Mouse (Mus musculus): ENCODE measurements around the gene Zfp420. TPM values are rescaled to one million over a fixed set of nuclear protein-coding genes. Genes with fewer than 3 reads are reported as not detected.
"Not testable (repeated sequence)": the region's sequence is repeated elsewhere in the genome, so short reads cannot be mapped to it uniquely, and the experiment has no call there.

Gene Zfp420
- polyA plus RNA-seq, 1 experiment from 2014 or later, result 5.5 TPM

DNA sequence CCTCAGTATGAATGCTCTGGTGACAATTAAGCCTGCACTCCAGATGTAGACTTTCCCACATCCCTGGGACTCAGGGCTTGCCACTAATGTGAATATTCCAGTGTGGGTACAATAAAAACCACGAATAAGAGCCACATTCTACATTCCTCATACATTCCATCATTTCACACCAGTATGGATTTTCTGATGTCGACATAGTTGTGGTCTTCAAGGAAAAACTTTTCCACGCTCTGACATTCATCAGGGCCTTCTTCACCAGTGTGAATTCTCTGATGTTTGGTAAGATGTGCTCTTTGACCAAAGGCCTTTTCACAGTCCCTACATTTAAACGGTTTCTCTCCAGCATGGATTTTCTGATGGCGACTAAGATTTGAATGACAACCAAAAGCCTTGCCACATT is 15.2 kb upstream of the Zfp420 start:
- Histone ChIP-seq H3K27ac (no peak overlapping the region), H3K27me3 (replicated peaks) (no peaks in the 10 kb centered on the region), H3K4me3 (replicated peaks) (no peak overlapping the region), H3K4me1 (replicated peaks) (no peaks in the 10 kb centered on the region), H3K4me2 (replicated peaks) (no peak overlapping the region), H3K9ac (no peak overlapping the region), H3K9me3 (no peaks in the 10 kb centered on the region), H3K36me3 (0 out of 2 replicates have a peak, but pooled peaks cover 3% of the 10 kb centered on the region)
- WGBS, result 91% methylated on average over 5 of the region's 5 CpGs
- no peak for ATAC-seq

GRCm38 (mm10) chr7:29852831-29853218 is 7.0 kb upstream of the Zfp420 start:
- no peaks in the 10 kb centered on the region for H3K36me3 ChIP-seq
- H3K4me2 ChIP-seq (replicated peaks), result peak overlapping the region; percentile 66
- 57% methylated on average over 9 of the region's 9 CpGs for WGBS
- ATAC-seq, result no peak; the same call in 1 of the 2 replicates
- H3K27me3 ChIP-seq (replicated peaks), result no peaks in the 10 kb centered on the region
- no peaks in the 10 kb centered on the region for H3K4me1 ChIP-seq (replicated peaks)
- H3K4me3 ChIP-seq (replicated peaks), result peak overlapping the region; percentile 54
- H3K27ac ChIP-seq, result no peak overlapping the region
- H3K9me3 ChIP-seq, result no peaks in the 10 kb centered on the region
- peak overlapping the region; percentile 47 for H3K9ac ChIP-seq

DNA sequence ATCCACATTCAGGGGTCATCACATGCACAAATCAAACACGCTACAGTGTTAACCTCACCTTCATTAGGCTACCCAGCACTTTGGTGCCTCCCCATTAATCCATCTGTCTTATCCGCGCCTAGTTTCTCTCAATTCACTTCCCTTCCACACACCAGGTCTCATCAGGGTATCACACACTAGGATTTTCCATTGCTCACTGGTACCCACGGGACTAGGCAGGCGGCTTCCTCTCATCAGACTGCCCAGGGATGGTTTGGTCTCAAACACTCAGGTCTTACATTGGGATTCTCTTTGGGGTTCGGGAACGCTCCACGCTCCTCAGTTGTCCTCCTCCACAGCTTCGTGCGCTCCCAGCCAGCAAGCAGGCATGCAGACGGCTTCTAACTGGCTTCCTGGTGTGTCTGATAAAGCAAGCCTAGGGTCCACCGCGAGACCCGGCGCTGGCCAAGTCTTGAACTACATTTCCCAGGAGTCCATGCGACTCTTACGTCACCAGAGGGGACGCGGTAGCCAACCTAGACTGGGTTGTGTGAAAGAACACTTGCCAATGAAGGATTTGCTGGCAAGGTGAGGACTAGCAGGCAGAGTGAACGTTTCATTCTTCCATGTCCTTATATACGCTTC is 6.4 kb upstream of the Zfp420 start, which contains the start of gene Zfp940:
Gene Zfp940, minus strand, starts transcription at position 451 of the 624 bp plus-strand sequence.
- Histone ChIP-seq H3K4me2 (replicated peaks) (peak within 1 kb of the TSS; percentile 66), H3K9me3 (no peaks in the 10 kb centered on the region), H3K27me3 (replicated peaks) (no peaks in the 10 kb centered on the region), H3K27ac (no peak within 1 kb of the TSS), H3K9ac (peak within 1 kb of the TSS; percentile 47), H3K36me3 (no peaks in the 10 kb centered on the region), H3K4me3 (replicated peaks) (peak within 1 kb of the TSS; percentile 54), H3K4me1 (replicated peaks) (no peaks in the 10 kb centered on the region)
- 1% methylated on average over 21 of the region's 21 CpGs for WGBS
- ATAC-seq, result peak; percentile 97

- Histone ChIP-seq H3K4me3 (replicated peaks) (no peak overlapping the region), H3K9me3 (no peaks in the 10 kb centered on the region), H3K4me1 (replicated peaks) (no peaks in the 10 kb centered on the region), H3K9ac (no peak overlapping the region), H3K36me3 (no peaks in the 10 kb centered on the region), H3K27me3 (replicated peaks) (no peaks in the 10 kb centered on the region), H3K4me2 (replicated peaks) (no peak overlapping the region), H3K27ac (no peak overlapping the region)
- no peak for ATAC-seq
- WGBS, result 87% methylated on average over 7 of the region's 7 CpGs
Measured at GRCm38 (mm10) chr7:29861660-29862059, 1.9 kb downstream of the Zfp420 start.

- H3K9me3 ChIP-seq, result 0 out of 2 replicates have a peak, but pooled peaks cover 9% of the 10 kb centered on the region
- no peaks in the 10 kb centered on the region for H3K4me1 ChIP-seq (replicated peaks)
- H3K27ac ChIP-seq, result no peak overlapping the region
- H3K4me2 ChIP-seq (replicated peaks), result no peak overlapping the region
- H3K36me3 ChIP-seq, result peaks cover 16% of the 10 kb centered on the region
- 94% methylated on average over 10 of the region's 10 CpGs for WGBS
- H3K27me3 ChIP-seq (replicated peaks), result no peaks in the 10 kb centered on the region
- H3K4me3 ChIP-seq (replicated peaks), result no peak overlapping the region
- H3K9ac ChIP-seq, result no peak overlapping the region
- no peak for ATAC-seq
Measured at GRCm38 (mm10) chr7:29874256-29874655, 14.5 kb downstream of the Zfp420 start.

- H3K27ac ChIP-seq, ATAC-seq: not testable (repeated sequence)
- 92% methylated on average over 9 of the region's 9 CpGs for WGBS
Measured at GRCm38 (mm10) chr7:29877561-29877960, 17.8 kb downstream of the Zfp420 start.

GRCm38 (mm10) chr7:29880056-29880455 is 20.3 kb downstream of the Zfp420 start:
- no peak overlapping the region for H3K27ac ChIP-seq
- ATAC-seq, result no peak
- 78% methylated on average over 7 of the region's 7 CpGs for WGBS
- H3K4me3 ChIP-seq (replicated peaks), result no peak overlapping the region
- no peak overlapping the region for H3K4me2 ChIP-seq (replicated peaks)
- no peaks in the 10 kb centered on the region for H3K4me1 ChIP-seq (replicated peaks)
- 0 out of 2 replicates have a peak, but pooled peaks cover 8% of the 10 kb centered on the region for H3K9me3 ChIP-seq
- H3K9ac ChIP-seq, result no peak overlapping the region
- H3K27me3 ChIP-seq (replicated peaks), result no peaks in the 10 kb centered on the region
- peaks cover 7% of the 10 kb centered on the region for H3K36me3 ChIP-seq

More at GRCm38 (mm10) chr7:29877561-29877960, 17.8 kb downstream of the Zfp420 start:
- H3K4me1 ChIP-seq (replicated peaks); H3K4me2 ChIP-seq (replicated peaks); H3K4me3 ChIP-seq (replicated peaks); H3K9ac ChIP-seq; H3K9me3 ChIP-seq; H3K27me3 ChIP-seq (replicated peaks): not testable (repeated sequence)
- peaks cover 16% of the 10 kb centered on the region for H3K36me3 ChIP-seq

GRCm38 (mm10) chr7:29880916-29881315 is 21.1 kb downstream of the Zfp420 start:
- no peak for ATAC-seq
- H3K4me3 ChIP-seq (replicated peaks), result no peak overlapping the region
- no peak overlapping the region for H3K4me2 ChIP-seq (replicated peaks)
- 83% methylated on average over 7 of the region's 7 CpGs for WGBS
- no peak overlapping the region for H3K27ac ChIP-seq
- no peak overlapping the region for H3K9ac ChIP-seq
- H3K9me3 ChIP-seq, result no peaks in the 10 kb centered on the region
- H3K27me3 ChIP-seq (replicated peaks), result no peaks in the 10 kb centered on the region
- no peaks in the 10 kb centered on the region for H3K36me3 ChIP-seq
- no peaks in the 10 kb centered on the region for H3K4me1 ChIP-seq (replicated peaks)

- Histone ChIP-seq H3K4me1 (replicated peaks) (no peaks in the 10 kb centered on the region), H3K27me3 (replicated peaks) (no peaks in the 10 kb centered on the region), H3K4me2 (replicated peaks) (no peak overlapping the region), H3K27ac (no peak overlapping the region), H3K36me3 (peaks cover 40% of the 10 kb centered on the region), H3K9ac (no peak overlapping the region), H3K4me3 (replicated peaks) (no peak overlapping the region), H3K9me3 (peaks cover 17% of the 10 kb centered on the region)
- no peak for ATAC-seq
- 93% methylated on average over 7 of the region's 7 CpGs for WGBS
Measured at GRCm38 (mm10) chr7:29890501-29890900, 30.7 kb downstream of the Zfp420 start.

DNA sequence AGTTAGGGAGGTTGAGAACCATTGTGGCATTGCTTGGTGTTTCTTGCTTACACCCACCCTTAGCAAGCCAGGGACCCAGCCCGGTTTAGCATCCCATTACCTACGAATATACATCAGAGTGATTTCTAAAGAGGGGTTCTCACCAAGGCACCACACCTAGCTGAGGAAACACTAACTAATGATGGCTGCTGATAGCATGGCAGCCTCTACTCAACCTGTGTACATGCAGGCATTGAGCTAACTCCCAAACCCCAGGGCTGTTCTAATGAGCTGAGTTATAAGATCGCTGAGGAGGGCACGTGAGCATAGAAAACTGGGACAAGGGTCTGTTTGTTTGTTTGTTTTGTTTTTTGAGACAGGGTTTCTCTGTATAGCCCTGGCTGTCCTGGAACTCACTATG is 33.0 kb downstream of the Zfp420 start:
- Histone ChIP-seq H3K9ac (no peak overlapping the region), H3K36me3 (peaks cover 55% of the 10 kb centered on the region), H3K27me3 (replicated peaks) (no peaks in the 10 kb centered on the region), H3K4me3 (replicated peaks) (no peak overlapping the region), H3K4me1 (replicated peaks) (no peaks in the 10 kb centered on the region), H3K9me3 (peaks cover 19% of the 10 kb centered on the region), H3K4me2 (replicated peaks) (no peak overlapping the region), H3K27ac (no peak overlapping the region)
- 99% methylated on average over 4 of the region's 4 CpGs for whole genome bisulfite sequencing
- no peak for ATAC-seq

DNA sequence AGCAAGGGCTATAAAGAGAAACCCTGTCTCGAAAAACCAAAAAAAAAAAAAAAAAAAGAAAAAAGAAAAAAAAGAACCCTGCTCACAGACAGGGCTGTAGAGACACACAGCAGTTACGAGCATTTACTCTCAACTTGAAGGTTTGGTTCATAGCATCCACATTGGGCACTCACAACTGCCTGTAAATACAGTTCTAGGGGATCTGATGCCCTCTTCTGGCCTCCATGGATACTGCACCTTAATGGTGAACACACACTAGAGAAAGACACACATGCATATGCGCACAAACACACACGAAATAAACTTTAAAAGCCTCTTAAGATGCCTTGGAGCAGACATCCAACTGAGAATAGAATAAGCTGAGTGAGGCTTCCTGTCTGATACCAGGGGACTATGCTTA is 38.6 kb downstream of the Zfp420 start:
- Histone ChIP-seq H3K27me3 (replicated peaks) (no peaks in the 10 kb centered on the region), H3K27ac (no peak overlapping the region), H3K36me3 (peaks cover 50% of the 10 kb centered on the region), H3K9me3 (peaks cover 19% of the 10 kb centered on the region), H3K4me3 (replicated peaks) (no peak overlapping the region), H3K9ac (no peak overlapping the region), H3K4me1 (replicated peaks) (no peaks in the 10 kb centered on the region), H3K4me2 (replicated peaks) (no peak overlapping the region)
- WGBS, result 90% methylated on average over 4 of the region's 4 CpGs
- no peak for ATAC-seq

DNA sequence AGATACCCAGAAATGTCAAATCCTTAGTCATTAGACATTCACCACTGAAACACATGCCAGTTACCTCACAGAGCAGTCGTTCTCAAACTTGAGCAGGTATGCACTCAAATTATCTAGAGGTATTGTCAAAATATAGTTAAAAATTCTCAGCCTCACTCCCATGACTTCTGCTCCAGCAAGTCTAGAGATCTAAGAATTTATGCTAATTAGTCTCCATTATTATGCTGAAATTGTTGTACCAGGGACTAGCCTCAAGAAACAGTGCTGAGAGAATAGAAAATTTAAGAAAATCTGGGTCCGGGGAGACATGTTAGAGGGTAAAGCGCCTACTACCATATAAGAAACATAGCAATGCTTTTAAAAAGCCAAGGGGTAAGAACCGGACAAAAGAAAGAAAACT is 44.3 kb downstream of the Zfp420 start:
- H3K9ac ChIP-seq, result no peak overlapping the region
- no peak for ATAC-seq
- H3K4me1 ChIP-seq (replicated peaks), result no peaks in the 10 kb centered on the region
- H3K4me2 ChIP-seq (replicated peaks), result no peak overlapping the region
- H3K4me3 ChIP-seq (replicated peaks), result no peak overlapping the region
- no peaks in the 10 kb centered on the region for H3K9me3 ChIP-seq
- no peaks in the 10 kb centered on the region for H3K27me3 ChIP-seq (replicated peaks)
- peaks cover 5% of the 10 kb centered on the region for H3K36me3 ChIP-seq
- H3K27ac ChIP-seq, result no peak overlapping the region
- 95% methylated on average over 4 of the region's 4 CpGs for WGBS

Data from intestine, embryonic 15.5 days (tissue).